Mouse (Mus musculus) hindbrain, postnatal 0 days (tissue): ENCODE results near the gene Olfr878. TPM values are rescaled to one million over a fixed set of nuclear protein-coding genes. Genes with fewer than 3 reads are reported as not detected.

ENCODE experiments used
- ATAC-seq: fragments of 200-750 bp; cut with Nextera tagmentation; 2 replicates; pipeline ENCODE4 v1.8.0; 2017; ENCODE audit warnings: mild to moderate bottlenecking, moderate TSS enrichment, moderate library complexity
- DNase-seq: peaks from one replicate; pipeline ENCODE4 v3.0.0-alpha.2; 2015; ENCODE audit warnings: low spot score
- H3K27ac ChIP-seq: fragments of 300-500 bp; sonication (generic); 2 replicates; pipeline ENCODE4 v1.5.1; 2014; ENCODE audit warnings: mild to moderate bottlenecking
- H3K27me3 ChIP-seq: fragments of 300-500 bp; sonication (generic); 2 replicates; pipeline ENCODE4 v1.6.1; 2014; ENCODE audit warnings: low read length, mixed read lengths; ENCODE audit not compliant: insufficient read depth
- H3K36me3 ChIP-seq: fragments of 300-500 bp; sonication (generic); 2 replicates; pipeline ENCODE4 v1.6.1; 2014; ENCODE audit warnings: low read length, mixed read lengths; ENCODE audit not compliant: insufficient read depth
- H3K4me1 ChIP-seq: fragments of 300-500 bp; sonication (generic); 2 replicates; pipeline ENCODE4 v1.6.1; 2014; ENCODE audit warnings: antibody characterized with exemption, low read length, mixed read lengths; ENCODE audit not compliant: insufficient read depth
- H3K4me2 ChIP-seq: fragments of 300-500 bp; sonication (generic); 2 replicates; pipeline ENCODE4 v1.6.1; 2014; ENCODE audit warnings: low read depth, mild to moderate bottlenecking, low read length, moderate library complexity, mixed read lengths
- H3K4me3 ChIP-seq: fragments of 300-500 bp; sonication (generic); 2 replicates; pipeline ENCODE4 v1.5.1; 2014; ENCODE audit warnings: low read length
- H3K9ac ChIP-seq: fragments of 300-500 bp; sonication (generic); replicated peaks from 2 replicates; pipeline ENCODE4 v1.6.1; 2014; ENCODE audit warnings: mild to moderate bottlenecking, low read length, moderate library complexity, mixed read lengths
- H3K9me3 ChIP-seq: fragments of 300-500 bp; sonication (generic); 2 replicates; pipeline ENCODE4 v1.6.1; 2016; ENCODE audit warnings: low read length, mixed read lengths
- CTCF ChIP-seq: IDR thresholded peaks from 2 replicates; pipeline ENCODE4 v1.5.1; 2016; ENCODE audit warnings: antibody characterized with exemption, control low read depth, low read depth
- WGBS: fragments of 180-500 bp; shearing (Covaris S2); extraction: QIAGEN DNeasy Blood & Tissue Kit; methylation state at CpG from one replicate; pipeline ENCODE4 v1.1.7; 2014; 5-methylcytosine and 5-hydroxymethylcytosine counted together
- polyA plus RNA-seq: library from polyadenylated mRNA; unstranded; fragments of >200 nt; fragmentation: Nextera tagmentation; extraction: Ambion mirVana; gene quantifications from 2 replicates; pipeline ENCODE4 v1.2.1, GENCODE M21; 2015
- total RNA-seq: library from RNA; depleted of rRNA; stranded (reverse); fragments of >200 nt; gene quantifications from 2 replicates; pipeline ENCODE4 v1.2.3, GENCODE M21; 2014; rRNA removed

Gene Olfr878
- total and polyA plus RNA-seq, 2 experiments from 2014 or later: not detected

DNA sequence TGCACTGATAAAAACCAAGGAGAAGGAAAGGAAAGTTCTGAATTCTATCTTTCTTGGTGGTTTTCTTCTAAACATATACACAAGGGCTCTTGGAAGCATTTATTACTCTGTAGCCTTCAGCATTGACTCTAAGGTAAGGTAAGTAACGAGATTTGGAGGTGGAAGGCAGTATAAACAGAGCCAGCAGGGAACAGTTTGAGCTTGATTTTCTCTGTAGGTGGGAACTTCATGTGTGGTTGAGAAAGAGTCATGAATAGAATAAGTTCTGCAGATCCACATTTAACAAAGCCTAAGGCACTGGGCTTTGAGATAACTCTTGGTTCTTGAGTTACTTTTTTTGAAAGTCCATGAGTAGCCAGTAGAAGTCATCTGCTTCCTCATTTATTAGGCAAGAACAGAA, 378 bp downstream of the Olfr878 start:
- no peak overlapping the region for H3K27ac ChIP-seq
- no peak overlapping the region for H3K9ac ChIP-seq
- H3K4me3 ChIP-seq: no peak overlapping the region
- H3K27me3 ChIP-seq: no peaks in the 10 kb centered on the region
- no peaks in the 10 kb centered on the region for H3K4me1 ChIP-seq
- WGBS: 39% methylated on average over 1 of the region's 1 CpGs
- no peak for ATAC-seq
- H3K4me2 ChIP-seq: no peak overlapping the region
- H3K9me3 ChIP-seq: no peaks in the 10 kb centered on the region
- no peaks in the 10 kb centered on the region for H3K36me3 ChIP-seq
- no peak for TF ChIP-seq CTCF
- no peak for DNase-seq

DNA sequence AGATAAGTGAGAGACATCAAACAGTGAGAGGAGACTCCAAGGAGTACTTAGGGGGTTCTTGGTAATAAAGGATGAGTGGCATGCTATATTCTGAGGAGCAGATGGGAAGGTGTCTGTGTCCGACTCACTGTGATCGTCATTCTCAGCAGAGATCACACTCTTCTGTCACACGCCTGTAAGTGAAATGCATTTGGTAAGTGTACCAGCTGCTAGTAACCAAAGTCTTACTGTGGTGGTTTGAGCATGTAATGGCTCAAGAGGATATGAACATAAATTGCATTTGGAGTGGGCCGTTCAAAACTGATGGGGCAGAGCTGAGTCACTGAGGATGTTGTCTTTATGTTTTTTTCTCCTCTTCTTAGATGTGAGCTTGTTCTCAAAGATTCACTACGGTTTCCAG, 6.6 kb downstream of the Olfr878 start:
- Histone ChIP-seq H3K4me1 (no peaks in the 10 kb centered on the region), H3K9ac (no peak overlapping the region), H3K36me3 (no peaks in the 10 kb centered on the region), H3K27ac (no peak overlapping the region), H3K4me3 (no peak overlapping the region), H3K27me3 (no peaks in the 10 kb centered on the region), H3K9me3 (no peaks in the 10 kb centered on the region), H3K4me2 (no peak overlapping the region)
- no peak for TF ChIP-seq CTCF
- ATAC-seq (no peak), DNase-seq (no peak)
- 88% methylated on average over 5 of the region's 5 CpGs for WGBS

DNA sequence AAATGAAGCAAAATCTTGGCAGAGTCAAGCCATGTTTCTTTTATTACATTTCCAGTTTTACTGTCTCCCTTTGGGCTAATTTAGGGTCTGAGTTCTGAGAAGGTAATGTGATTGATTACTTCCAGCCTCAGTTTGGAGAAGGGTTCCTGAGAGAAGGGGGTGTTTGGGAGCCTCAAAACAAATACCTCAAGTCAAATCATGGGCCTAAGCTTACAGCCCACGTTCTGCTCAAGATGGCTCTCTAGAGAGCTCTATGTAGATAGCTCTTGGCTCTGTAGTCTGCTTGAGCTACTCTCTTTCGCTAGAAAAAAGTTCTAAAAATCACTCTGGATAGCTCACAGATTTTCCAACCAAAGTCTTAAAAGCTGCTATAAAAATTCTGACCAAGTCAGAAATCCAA, 7.8 kb downstream of the Olfr878 start:
- H3K36me3 ChIP-seq: no peaks in the 10 kb centered on the region
- ATAC-seq: no peak
- TF ChIP-seq CTCF: no peak
- no peaks in the 10 kb centered on the region for H3K9me3 ChIP-seq
- H3K4me2 ChIP-seq: no peak overlapping the region
- H3K4me1 ChIP-seq: no peaks in the 10 kb centered on the region
- no peaks in the 10 kb centered on the region for H3K27me3 ChIP-seq
- H3K9ac ChIP-seq: no peak overlapping the region
- DNase-seq: no peak
- H3K4me3 ChIP-seq: no peak overlapping the region
- no peak overlapping the region for H3K27ac ChIP-seq
- 65% methylated on average over 2 of the region's 2 CpGs for WGBS

GRCm38 (mm10) chr9:37926019-37927013, 8.7 kb downstream of the Olfr878 start:
- no peak overlapping the region for H3K27ac ChIP-seq
- no peaks in the 10 kb centered on the region for H3K36me3 ChIP-seq
- ATAC-seq (no peak), DNase-seq (no peak)
- no peak for TF ChIP-seq CTCF
- H3K27me3 ChIP-seq: no peaks in the 10 kb centered on the region
- H3K9ac ChIP-seq: no peak overlapping the region
- H3K4me2 ChIP-seq: no peak overlapping the region
- 58% methylated on average over 3 of the region's 3 CpGs for WGBS
- no peaks in the 10 kb centered on the region for H3K9me3 ChIP-seq
- no peak overlapping the region for H3K4me3 ChIP-seq
- H3K4me1 ChIP-seq: no peaks in the 10 kb centered on the region

GRCm38 (mm10) chr9:37932519-37932918, 14.9 kb downstream of the Olfr878 start:
- no peak overlapping the region for H3K4me3 ChIP-seq
- H3K36me3 ChIP-seq: no peaks in the 10 kb centered on the region
- H3K9me3 ChIP-seq: no peaks in the 10 kb centered on the region
- ATAC-seq: peak; percentile 85
- WGBS: 4% methylated on average over 11 of the region's 11 CpGs
- DNase-seq: peak; percentile 93
- TF ChIP-seq CTCF: peak; percentile 91
- no peak overlapping the region for H3K9ac ChIP-seq
- no peak overlapping the region for H3K4me2 ChIP-seq
- no peaks in the 10 kb centered on the region for H3K27me3 ChIP-seq
- no peak overlapping the region for H3K27ac ChIP-seq
- no peaks in the 10 kb centered on the region for H3K4me1 ChIP-seq

DNA sequence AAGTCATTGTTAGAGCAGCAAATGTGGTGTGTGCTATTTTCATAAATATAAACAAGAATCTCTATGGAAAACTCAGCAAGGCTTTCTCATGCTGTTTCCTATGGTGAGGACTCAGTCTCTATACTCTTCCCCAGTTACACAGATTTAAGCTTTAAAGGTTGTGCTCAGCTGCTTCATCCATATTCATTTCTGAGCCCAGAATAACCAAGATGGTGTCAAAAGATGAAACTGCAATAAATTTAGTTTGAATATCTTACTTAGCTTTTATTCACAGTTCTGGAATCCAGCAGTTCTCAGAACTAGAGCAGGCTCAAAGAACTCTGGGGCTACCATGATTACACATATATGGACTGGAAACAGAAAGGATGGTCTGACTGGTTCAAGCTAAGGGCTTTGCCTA, 16.5 kb downstream of the Olfr878 start:
- H3K27ac ChIP-seq: no peak overlapping the region
- no peak overlapping the region for H3K4me3 ChIP-seq
- H3K27me3 ChIP-seq: no peaks in the 10 kb centered on the region
- H3K36me3 ChIP-seq: no peaks in the 10 kb centered on the region
- DNase-seq (no peak), ATAC-seq (no peak)
- TF ChIP-seq CTCF: no peak
- H3K9me3 ChIP-seq: no peaks in the 10 kb centered on the region
- no peak overlapping the region for H3K4me2 ChIP-seq
- no peaks in the 10 kb centered on the region for H3K4me1 ChIP-seq
- H3K9ac ChIP-seq: no peak overlapping the region

GRCm38 (mm10) chr9:37941167-37941566, 23.5 kb downstream of the Olfr878 start:
- ATAC-seq (no peak), DNase-seq (no peak)
- H3K9ac ChIP-seq: no peak overlapping the region
- H3K4me1 ChIP-seq: no peaks in the 10 kb centered on the region
- no peak overlapping the region for H3K27ac ChIP-seq
- H3K4me2 ChIP-seq: no peak overlapping the region
- H3K9me3 ChIP-seq: no peaks in the 10 kb centered on the region
- H3K36me3 ChIP-seq: no peaks in the 10 kb centered on the region
- no peaks in the 10 kb centered on the region for H3K27me3 ChIP-seq
- WGBS: 95% methylated on average over 2 of the region's 2 CpGs
- no peak for TF ChIP-seq CTCF
- H3K4me3 ChIP-seq: no peak overlapping the region

Other genes starting within 250 kb of the Olfr878 start
- gene Panx3, start 248.6 kb upstream of the Olfr878 start, total RNA-seq: not detected in 2 replicates
- 0.10 TPM in 1 of 2 replicates, not detected in the other for gene Panx3, start 248.6 kb upstream of the Olfr878 start, polyA plus RNA-seq
- not detected in 2 replicates for gene Olfr160, start 201.6 kb upstream of the Olfr878 start, total RNA-seq
- not detected in 2 replicates for gene Olfr160, start 201.6 kb upstream of the Olfr878 start, polyA plus RNA-seq
- gene Olfr874, start 172.7 kb upstream of the Olfr878 start, total RNA-seq: 0.58 TPM in 1 of 2 replicates, not detected in the other
- gene Olfr874, start 172.7 kb upstream of the Olfr878 start, polyA plus RNA-seq: not detected in 2 replicates
- not detected in 2 replicates for gene Olfr875, start 146.0 kb upstream of the Olfr878 start, total RNA-seq
- not detected in 2 replicates for gene Olfr875, start 146.0 kb upstream of the Olfr878 start, polyA plus RNA-seq
- not detected in 2 replicates for gene Olfr876, start 114.8 kb upstream of the Olfr878 start, total RNA-seq
- gene Olfr876, start 114.8 kb upstream of the Olfr878 start, polyA plus RNA-seq: not detected in 2 replicates
- gene Olfr877, start 63.6 kb upstream of the Olfr878 start, total RNA-seq: not detected in 2 replicates
- gene Olfr877, start 63.6 kb upstream of the Olfr878 start, polyA plus RNA-seq: not detected in 2 replicates
- gene Olfr145, start 21.1 kb upstream of the Olfr878 start, total RNA-seq: not detected in 2 replicates
- not detected in 2 replicates for gene Olfr145, start 21.1 kb upstream of the Olfr878 start, polyA plus RNA-seq
- not detected in 2 replicates for gene Olfr881, start 74.0 kb downstream of the Olfr878 start, total RNA-seq
- not detected in 2 replicates for gene Olfr881, start 74.0 kb downstream of the Olfr878 start, polyA plus RNA-seq
- not detected in 2 replicates for gene Olfr883, start 108.0 kb downstream of the Olfr878 start, total RNA-seq
- not detected in 2 replicates for gene Olfr883, start 108.0 kb downstream of the Olfr878 start, polyA plus RNA-seq
- gene Olfr884, start 128.7 kb downstream of the Olfr878 start, total RNA-seq: not detected in 2 replicates
- gene Olfr884, start 128.7 kb downstream of the Olfr878 start, polyA plus RNA-seq: not detected in 2 replicates
- gene Olfr885, start 143.5 kb downstream of the Olfr878 start, total RNA-seq: not detected in 2 replicates
- gene Olfr885, start 143.5 kb downstream of the Olfr878 start, polyA plus RNA-seq: not detected in 2 replicates
- not detected in 2 replicates for gene Olfr887, start 166.2 kb downstream of the Olfr878 start, total RNA-seq
- not detected in 2 replicates for gene Olfr887, start 166.2 kb downstream of the Olfr878 start, polyA plus RNA-seq
- not detected in 2 replicates for gene Olfr888, start 190.3 kb downstream of the Olfr878 start, total RNA-seq
- not detected in 2 replicates for gene Olfr888, start 190.3 kb downstream of the Olfr878 start, polyA plus RNA-seq
- not detected in 2 replicates for gene Olfr889, start 197.4 kb downstream of the Olfr878 start, total RNA-seq
- 0.13 and 0.14 TPM in 2 replicates for gene Olfr889, start 197.4 kb downstream of the Olfr878 start, polyA plus RNA-seq
- gene Olfr890, start 224.7 kb downstream of the Olfr878 start, total RNA-seq: not detected in 2 replicates
- gene Olfr890, start 224.7 kb downstream of the Olfr878 start, polyA plus RNA-seq: not detected in 2 replicates